Mouse (Mus musculus): ENCODE results near the gene Pipox. TPM values are rescaled to one million over a fixed set of nuclear protein-coding genes. Genes with fewer than 3 reads are reported as not detected.

Gene Pipox
- polyA plus RNA-seq, 1 experiment from 2014 or later = 4.2 TPM

GRCm38 (mm10) chr11:77852195-77852594, 41.7 kb downstream of the Pipox start:
- H3K36me3 ChIP-seq = peaks cover 62% of the 10 kb centered on the region

GRCm38 (mm10) chr11:77851483-77852010, 42.3 kb downstream of the Pipox start:
- peak overlapping the region; percentile 29; the same call in 1 of the 2 replicates for H3K4me2 ChIP-seq
- peak; percentile 8 for ATAC-seq (ENCODE audit: low FRiP score)
- 54% methylated on average over 6 of the region's 6 CpGs for WGBS
- H3K27me3 ChIP-seq = peaks cover 19% of the 10 kb centered on the region
- H3K4me1 ChIP-seq (replicated peaks) = peaks cover 94% of the 10 kb centered on the region
- H3K36me3 ChIP-seq = peaks cover 68% of the 10 kb centered on the region
- H3K9me3 ChIP-seq = no peaks in the 10 kb centered on the region
- peak overlapping the region; percentile 56 for H3K9ac ChIP-seq
- H3K4me3 ChIP-seq = no peak overlapping the region
- H3K27ac ChIP-seq = peak overlapping the region; percentile 94

More at GRCm38 (mm10) chr11:77852195-77852594, 41.7 kb downstream of the Pipox start:
- Histone ChIP-seq H3K4me1 (replicated peaks) (peaks cover 95% of the 10 kb centered on the region), H3K27me3 (peaks cover 16% of the 10 kb centered on the region), H3K27ac (peak overlapping the region; percentile 94), H3K9ac (peak overlapping the region; percentile 1; the same call in 1 of the 2 replicates), H3K4me3 (no peak overlapping the region), H3K4me2 (no peak overlapping the region), H3K9me3 (no peaks in the 10 kb centered on the region)
- ATAC-seq (ENCODE audit: low FRiP score) = no peak
- WGBS = 68% methylated on average over 3 of the region's 3 CpGs

GRCm38 (mm10) chr11:77850401-77851244, 43.3 kb downstream of the Pipox start:
- Histone ChIP-seq H3K9ac (peak overlapping the region; percentile 61), H3K9me3 (no peaks in the 10 kb centered on the region), H3K36me3 (peaks cover 77% of the 10 kb centered on the region), H3K4me2 (peak overlapping the region; percentile 25), H3K4me1 (replicated peaks) (peaks cover 85% of the 10 kb centered on the region), H3K27ac (peak overlapping the region; percentile 94), H3K4me3 (peak overlapping the region; percentile 14; the same call in 1 of the 2 replicates), H3K27me3 (peaks cover 26% of the 10 kb centered on the region)
- peak; percentile 87 for ATAC-seq (ENCODE audit: low FRiP score)
- WGBS = 28% methylated on average over 24 of the region's 24 CpGs

- no peak overlapping the region for H3K4me2 ChIP-seq
- H3K4me3 ChIP-seq = no peak overlapping the region
- ATAC-seq (ENCODE audit: low FRiP score) = no peak
- peaks cover 74% of the 10 kb centered on the region for H3K4me1 ChIP-seq (replicated peaks)
- H3K27me3 ChIP-seq = peaks cover 27% of the 10 kb centered on the region
- H3K9me3 ChIP-seq = no peaks in the 10 kb centered on the region
- H3K27ac ChIP-seq = peak overlapping the region; percentile 94
- 80% methylated on average over 7 of the region's 7 CpGs for WGBS
- no peak overlapping the region for H3K9ac ChIP-seq
- H3K36me3 ChIP-seq = peaks cover 79% of the 10 kb centered on the region
These were observed 44.7 kb downstream of the Pipox start for GRCm38 (mm10) chr11:77849151-77849550.

- no peak overlapping the region for H3K4me3 ChIP-seq
- H3K27me3 ChIP-seq = peaks cover 18% of the 10 kb centered on the region
- peaks cover 79% of the 10 kb centered on the region for H3K36me3 ChIP-seq
- no peak for ATAC-seq (ENCODE audit: low FRiP score)
- H3K9ac ChIP-seq = peak overlapping the region; percentile 64
- H3K27ac ChIP-seq = peak overlapping the region; percentile 75
- no peak overlapping the region for H3K4me2 ChIP-seq
- H3K4me1 ChIP-seq (replicated peaks) = peaks cover 74% of the 10 kb centered on the region
- WGBS = 20% methylated on average over 5 of the region's 5 CpGs
- H3K9me3 ChIP-seq = no peaks in the 10 kb centered on the region
These were observed 45.8 kb downstream of the Pipox start for GRCm38 (mm10) chr11:77848131-77848530.

GRCm38 (mm10) chr11:77847599-77848128, 46.2 kb downstream of the Pipox start:
- 60% methylated on average over 9 of the region's 9 CpGs for WGBS
- Histone ChIP-seq H3K4me2 (no peak overlapping the region), H3K4me3 (no peak overlapping the region), H3K4me1 (replicated peaks) (peaks cover 75% of the 10 kb centered on the region), H3K27ac (peak overlapping the region; percentile 75), H3K9ac (peak overlapping the region; percentile 64), H3K27me3 (peaks cover 15% of the 10 kb centered on the region), H3K9me3 (no peaks in the 10 kb centered on the region), H3K36me3 (peaks cover 81% of the 10 kb centered on the region)
- ATAC-seq (ENCODE audit: low FRiP score) = no peak

GRCm38 (mm10) chr11:77843906-77844200, 50.0 kb downstream of the Pipox start:
- Histone ChIP-seq H3K36me3 (peaks cover 85% of the 10 kb centered on the region), H3K4me1 (replicated peaks) (peaks cover 58% of the 10 kb centered on the region), H3K9me3 (no peaks in the 10 kb centered on the region), H3K4me2 (no peak overlapping the region), H3K27me3 (peaks cover 15% of the 10 kb centered on the region), H3K4me3 (no peak overlapping the region), H3K27ac (peak overlapping the region; percentile 82), H3K9ac (0 out of 2 replicates have a peak overlapping the region, but pooled peaks have one; percentile 49)
- peak; percentile 54; the same call in 1 of the 2 replicates for ATAC-seq (ENCODE audit: low FRiP score)
- WGBS = 32% methylated on average over 4 of the region's 4 CpGs

- Histone ChIP-seq H3K4me1 (replicated peaks) (peaks cover 52% of the 10 kb centered on the region), H3K4me3 (no peak overlapping the region), H3K27me3 (peaks cover 15% of the 10 kb centered on the region), H3K9me3 (no peaks in the 10 kb centered on the region), H3K27ac (peak overlapping the region; percentile 62), H3K9ac (no peak overlapping the region), H3K36me3 (peaks cover 90% of the 10 kb centered on the region), H3K4me2 (no peak overlapping the region)
- ATAC-seq (ENCODE audit: low FRiP score) = no peak
- 89% methylated on average over 21 of the region's 21 CpGs for WGBS
These were observed 50.6 kb downstream of the Pipox start for GRCm38 (mm10) chr11:77843068-77843905.

- Histone ChIP-seq H3K27me3 (peaks cover 7% of the 10 kb centered on the region), H3K9ac (no peak overlapping the region), H3K27ac (peak overlapping the region; percentile 83), H3K4me1 (replicated peaks) (peaks cover 43% of the 10 kb centered on the region), H3K4me3 (no peak overlapping the region), H3K36me3 (peaks cover 90% of the 10 kb centered on the region), H3K4me2 (no peak overlapping the region), H3K9me3 (no peaks in the 10 kb centered on the region)
- ATAC-seq (ENCODE audit: low FRiP score) = no peak
- WGBS = 77% methylated on average over 16 of the region's 16 CpGs
These were observed 53.2 kb downstream of the Pipox start for GRCm38 (mm10) chr11:77840523-77841245.

GRCm38 (mm10) chr11:77837856-77838255, 56.0 kb downstream of the Pipox start:
- Histone ChIP-seq H3K36me3 (peaks cover 95% of the 10 kb centered on the region), H3K4me3 (no peak overlapping the region), H3K4me1 (replicated peaks) (peaks cover 30% of the 10 kb centered on the region), H3K27me3 (peaks cover 9% of the 10 kb centered on the region; the same call in 1 of the 2 replicates), H3K9me3 (0 out of 2 replicates have a peak, but pooled peaks cover 3% of the 10 kb centered on the region), H3K9ac (no peak overlapping the region; the same call in 1 of the 2 replicates), H3K4me2 (no peak overlapping the region), H3K27ac (no peak overlapping the region)
- ATAC-seq (ENCODE audit: low FRiP score) = no peak
- 87% methylated on average over 5 of the region's 5 CpGs for WGBS

GRCm38 (mm10) chr11:77836751-77837150, 57.1 kb downstream of the Pipox start:
- Histone ChIP-seq H3K27me3 (peaks cover 16% of the 10 kb centered on the region; the same call in 1 of the 2 replicates), H3K9me3 (0 out of 2 replicates have a peak, but pooled peaks cover 3% of the 10 kb centered on the region), H3K27ac (0 out of 2 replicates have a peak overlapping the region, but pooled peaks have one; percentile 52), H3K9ac (peak overlapping the region; percentile 35; the same call in 1 of the 2 replicates), H3K36me3 (peaks cover 92% of the 10 kb centered on the region), H3K4me3 (no peak overlapping the region), H3K4me2 (no peak overlapping the region), H3K4me1 (replicated peaks) (peaks cover 28% of the 10 kb centered on the region)
- ATAC-seq (ENCODE audit: low FRiP score) = no peak
- WGBS = 56% methylated on average over 4 of the region's 4 CpGs

All from hindbrain, embryonic 13.5 days (tissue).